Mouse (Mus musculus) hindbrain, embryonic 15.5 days (tissue): Measurements from ENCODE around the gene Tiam1. TPM values are rescaled to one million over a fixed set of nuclear protein-coding genes. Genes with fewer than 3 reads are reported as not detected.

Experiments
- ATAC-seq: fragments of 200-750 bp; cut with Nextera tagmentation; 2 replicates; pipeline ENCODE4 v1.8.0; 2017; ENCODE audit warnings: low read depth, moderate number of reproducible peaks, moderate TSS enrichment; ENCODE audit not compliant: low FRiP score
- H3K27ac ChIP-seq: fragments of 300-500 bp; sonication (generic); replicated peaks from 2 replicates; pipeline ENCODE4 v1.5.1; 2015; ENCODE audit warnings: mild to moderate bottlenecking, inconsistent platforms
- H3K27me3 ChIP-seq: fragments of 300-500 bp; sonication (generic); 2 replicates; pipeline ENCODE4 v1.6.1; 2015; ENCODE audit warnings: control low read depth, inconsistent platforms
- H3K36me3 ChIP-seq: fragments of 300-500 bp; sonication (generic); 2 replicates; pipeline ENCODE4 v1.6.1; 2015; ENCODE audit warnings: control low read depth, inconsistent platforms
- H3K4me1 ChIP-seq: fragments of 300-500 bp; sonication (generic); replicated peaks from 2 replicates; pipeline ENCODE4 v1.6.1; 2015; ENCODE audit warnings: control low read depth, inconsistent platforms
- H3K4me2 ChIP-seq: fragments of 300-500 bp; sonication (generic); 2 replicates; pipeline ENCODE4 v1.6.1; 2015; ENCODE audit warnings: moderate library complexity, mild to moderate bottlenecking, inconsistent platforms
- H3K4me3 ChIP-seq: fragments of 300-500 bp; sonication (generic); 2 replicates; pipeline ENCODE4 v1.5.1; 2015; ENCODE audit warnings: mild to moderate bottlenecking, inconsistent platforms
- H3K9ac ChIP-seq: fragments of 300-500 bp; sonication (generic); 2 replicates; pipeline ENCODE4 v1.6.1; 2015; ENCODE audit warnings: inconsistent platforms
- H3K9me3 ChIP-seq: fragments of 300-500 bp; sonication (generic); 2 replicates; pipeline ENCODE4 v1.6.1; 2016; ENCODE audit warnings: control low read depth, inconsistent platforms
- WGBS: fragments of 180-500 bp; shearing (Covaris S2); methylation state at CpG from one replicate; pipeline ENCODE4 v1.1.7; 2015; 5-methylcytosine and 5-hydroxymethylcytosine counted together
- polyA plus RNA-seq: library from polyadenylated mRNA; unstranded; fragments of >200 nt; fragmentation: Nextera tagmentation; extraction: Ambion mirVana; gene quantifications from 2 replicates; pipeline ENCODE4 v1.2.1, GENCODE M21; 2015

The Tiam1 gene
- polyA plus RNA-seq, 1 experiment from 2014 or later = 23.8 TPM

- Histone ChIP-seq H3K4me2 (peak overlapping the region; percentile 69), H3K9ac (peak overlapping the region; percentile 76), H3K4me1 (peaks cover 36% of the 10 kb centered on the region), H3K9me3 (no peaks in the 10 kb centered on the region), H3K27me3 (no peaks in the 10 kb centered on the region), H3K36me3 (no peaks in the 10 kb centered on the region), H3K27ac (peak overlapping the region; percentile 88), H3K4me3 (peak overlapping the region; percentile 62)
- ATAC-seq = peak; percentile 32
- under 1% methylated on average over 57 of the region's 57 CpGs for WGBS
Observed at GRCm38 (mm10) chr16:90142574-90143415, 774 bp downstream of the Tiam1 start.

GRCm38 (mm10) chr16:90142247-90142573 is 1.4 kb downstream of the Tiam1 start:
- no peak for ATAC-seq
- peak overlapping the region; percentile 62 for H3K4me3 ChIP-seq
- under 1% methylated on average over 20 of the region's 20 CpGs for WGBS

GRCm38 (mm10) chr16:90141556-90141955 is 2.0 kb downstream of the Tiam1 start:
- Histone ChIP-seq H3K27ac (0 out of 2 replicates have a peak overlapping the region, but pooled peaks have one; percentile 88), H3K4me1 (peaks cover 36% of the 10 kb centered on the region), H3K36me3 (0 out of 2 replicates have a peak, but pooled peaks cover 3% of the 10 kb centered on the region), H3K9ac (peak overlapping the region; percentile 76), H3K4me3 (peak overlapping the region; percentile 62), H3K4me2 (peak overlapping the region; percentile 69), H3K9me3 (no peaks in the 10 kb centered on the region), H3K27me3 (no peaks in the 10 kb centered on the region)
- ATAC-seq = no peak
- 30% methylated on average over 9 of the region's 9 CpGs for whole genome bisulfite sequencing

More at GRCm38 (mm10) chr16:90142247-90142573, 1.4 kb downstream of the Tiam1 start:
- Histone ChIP-seq H3K9ac (peak overlapping the region; percentile 76), H3K27ac (peak overlapping the region; percentile 88), H3K4me2 (peak overlapping the region; percentile 69), H3K4me1 (peaks cover 36% of the 10 kb centered on the region), H3K27me3 (no peaks in the 10 kb centered on the region), H3K9me3 (no peaks in the 10 kb centered on the region), H3K36me3 (0 out of 2 replicates have a peak, but pooled peaks cover 3% of the 10 kb centered on the region)

GRCm38 (mm10) chr16:90140571-90140970 is 3.0 kb downstream of the Tiam1 start:
- Histone ChIP-seq H3K4me2 (no peak overlapping the region), H3K9ac (no peak overlapping the region), H3K27me3 (no peaks in the 10 kb centered on the region), H3K27ac (no peak overlapping the region), H3K4me3 (no peak overlapping the region), H3K4me1 (peaks cover 36% of the 10 kb centered on the region), H3K36me3 (0 out of 2 replicates have a peak, but pooled peaks cover 3% of the 10 kb centered on the region), H3K9me3 (no peaks in the 10 kb centered on the region)
- no peak for ATAC-seq
- 84% methylated on average over 10 of the region's 10 CpGs for WGBS

GRCm38 (mm10) chr16:90139696-90140095 is 3.9 kb downstream of the Tiam1 start:
- Histone ChIP-seq H3K4me3 (no peak overlapping the region), H3K4me1 (peaks cover 32% of the 10 kb centered on the region), H3K27ac (no peak overlapping the region), H3K9ac (no peak overlapping the region; the same call in 1 of the 2 replicates), H3K36me3 (0 out of 2 replicates have a peak, but pooled peaks cover 3% of the 10 kb centered on the region), H3K27me3 (no peaks in the 10 kb centered on the region), H3K4me2 (no peak overlapping the region), H3K9me3 (no peaks in the 10 kb centered on the region)
- 63% methylated on average over 9 of the region's 9 CpGs for WGBS
- no peak for ATAC-seq

- Histone ChIP-seq H3K9me3 (no peaks in the 10 kb centered on the region), H3K4me3 (no peak overlapping the region), H3K27me3 (no peaks in the 10 kb centered on the region), H3K9ac (no peak overlapping the region), H3K4me1 (peaks cover 30% of the 10 kb centered on the region), H3K4me2 (no peak overlapping the region), H3K36me3 (0 out of 2 replicates have a peak, but pooled peaks cover 3% of the 10 kb centered on the region), H3K27ac (no peak overlapping the region)
- WGBS = 77% methylated on average over 12 of the region's 12 CpGs
- ATAC-seq = no peak
Observed at GRCm38 (mm10) chr16:90138151-90138550, 5.4 kb downstream of the Tiam1 start.

GRCm38 (mm10) chr16:90137175-90137574 is 6.4 kb downstream of the Tiam1 start:
- Histone ChIP-seq H3K9me3 (no peaks in the 10 kb centered on the region), H3K36me3 (0 out of 2 replicates have a peak, but pooled peaks cover 3% of the 10 kb centered on the region), H3K4me1 (peaks cover 29% of the 10 kb centered on the region), H3K4me2 (no peak overlapping the region), H3K27ac (no peak overlapping the region), H3K27me3 (no peaks in the 10 kb centered on the region), H3K9ac (no peak overlapping the region), H3K4me3 (no peak overlapping the region)
- ATAC-seq = no peak
- WGBS = 98% methylated on average over 23 of the region's 23 CpGs

GRCm38 (mm10) chr16:90135580-90135979 is 8.0 kb downstream of the Tiam1 start:
- Histone ChIP-seq H3K4me2 (no peak overlapping the region), H3K27me3 (no peaks in the 10 kb centered on the region), H3K9ac (no peak overlapping the region), H3K4me1 (peaks cover 14% of the 10 kb centered on the region), H3K4me3 (no peak overlapping the region), H3K27ac (no peak overlapping the region), H3K36me3 (0 out of 2 replicates have a peak, but pooled peaks cover 3% of the 10 kb centered on the region), H3K9me3 (no peaks in the 10 kb centered on the region)
- 97% methylated on average over 3 of the region's 3 CpGs for WGBS
- ATAC-seq = no peak

GRCm38 (mm10) chr16:90134351-90134750 is 9.2 kb downstream of the Tiam1 start:
- no peak overlapping the region for H3K9ac ChIP-seq
- no peak for ATAC-seq
- 86% methylated on average over 7 of the region's 7 CpGs for WGBS
- H3K27me3 ChIP-seq = no peaks in the 10 kb centered on the region
- H3K4me2 ChIP-seq = no peak overlapping the region
- H3K4me1 ChIP-seq = peaks cover 2% of the 10 kb centered on the region; the same call in 1 of the 2 replicates
- no peak overlapping the region for H3K27ac ChIP-seq
- no peak overlapping the region for H3K4me3 ChIP-seq
- no peaks in the 10 kb centered on the region for H3K9me3 ChIP-seq
- 0 out of 2 replicates have a peak, but pooled peaks cover 3% of the 10 kb centered on the region for H3K36me3 ChIP-seq

- WGBS = 58% methylated on average over 7 of the region's 7 CpGs
- no peak overlapping the region for H3K4me2 ChIP-seq
- H3K27me3 ChIP-seq = no peaks in the 10 kb centered on the region
- no peak overlapping the region for H3K9ac ChIP-seq
- no peaks in the 10 kb centered on the region for H3K9me3 ChIP-seq
- H3K4me1 ChIP-seq = peaks cover 6% of the 10 kb centered on the region; the same call in 1 of the 2 replicates
- H3K36me3 ChIP-seq = 0 out of 2 replicates have a peak, but pooled peaks cover 3% of the 10 kb centered on the region
- no peak overlapping the region for H3K4me3 ChIP-seq
- ATAC-seq = no peak
- no peak overlapping the region for H3K27ac ChIP-seq
Observed at GRCm38 (mm10) chr16:90132816-90133215, 10.8 kb downstream of the Tiam1 start.

- peaks cover 6% of the 10 kb centered on the region; the same call in 1 of the 2 replicates for H3K4me1 ChIP-seq
- H3K9ac ChIP-seq = no peak overlapping the region
- no peak overlapping the region for H3K4me3 ChIP-seq
- no peak overlapping the region for H3K27ac ChIP-seq
- H3K27me3 ChIP-seq = no peaks in the 10 kb centered on the region
- no peaks in the 10 kb centered on the region for H3K9me3 ChIP-seq
- H3K4me2 ChIP-seq = no peak overlapping the region
- 0 out of 2 replicates have a peak, but pooled peaks cover 1% of the 10 kb centered on the region for H3K36me3 ChIP-seq
- ATAC-seq = no peak
- WGBS = 19% methylated on average over 10 of the region's 10 CpGs
Observed at GRCm38 (mm10) chr16:90132331-90132730, 11.2 kb downstream of the Tiam1 start.
